Mouse (Mus musculus) hindbrain, embryonic 10.5 days (tissue): ENCODE measurements around the gene Cstf1. TPM values are rescaled to one million over a fixed set of nuclear protein-coding genes. Genes with fewer than 3 reads are reported as not detected.

Experiments
- DNase-seq: peaks from one replicate; pipeline ENCODE4 v3.0.0-alpha.2; 2017; ENCODE audit warnings: low spot score
- H3K27ac ChIP-seq: fragments of 300-500 bp; sonication (generic); 2 replicates; pipeline ENCODE4 v1.5.1; 2016; ENCODE audit warnings: mild to moderate bottlenecking, moderate library complexity
- H3K27me3 ChIP-seq: fragments of 300-500 bp; sonication (generic); 2 replicates; pipeline ENCODE4 v1.6.1; 2016; ENCODE audit warnings: mild to moderate bottlenecking; ENCODE audit not compliant: poor library complexity, insufficient read depth, severe bottlenecking
- H3K36me3 ChIP-seq: fragments of 300-500 bp; sonication (generic); 2 replicates; pipeline ENCODE4 v1.6.1; 2016; ENCODE audit warnings: mild to moderate bottlenecking, moderate library complexity
- H3K4me1 ChIP-seq: fragments of 300-500 bp; sonication (generic); replicated peaks from 2 replicates; pipeline ENCODE4 v1.6.1; 2016; ENCODE audit warnings: mild to moderate bottlenecking
- H3K4me3 ChIP-seq: fragments of 300-500 bp; sonication (generic); 2 replicates; pipeline ENCODE4 v1.5.1; 2016; ENCODE audit warnings: mild to moderate bottlenecking, moderate library complexity
- H3K9me3 ChIP-seq: fragments of 300-500 bp; sonication (generic); 2 replicates; pipeline ENCODE4 v1.6.1; 2016; ENCODE audit warnings: mild to moderate bottlenecking, moderate library complexity
- WGBS: fragments of 180-500 bp; shearing (Covaris S2); methylation state at CpG from one replicate; pipeline ENCODE4 v1.1.7; 2016; 5-methylcytosine and 5-hydroxymethylcytosine counted together
- polyA plus RNA-seq: library from polyadenylated mRNA; unstranded; fragments of >200 nt; fragmentation: Nextera tagmentation; extraction: Ambion mirVana; gene quantifications from 2 replicates; pipeline ENCODE4 v1.2.1, GENCODE M21; 2016

The Cstf1 gene
- polyA plus RNA-seq, 1 experiment from 2014 or later: 49.7 TPM

DNA sequence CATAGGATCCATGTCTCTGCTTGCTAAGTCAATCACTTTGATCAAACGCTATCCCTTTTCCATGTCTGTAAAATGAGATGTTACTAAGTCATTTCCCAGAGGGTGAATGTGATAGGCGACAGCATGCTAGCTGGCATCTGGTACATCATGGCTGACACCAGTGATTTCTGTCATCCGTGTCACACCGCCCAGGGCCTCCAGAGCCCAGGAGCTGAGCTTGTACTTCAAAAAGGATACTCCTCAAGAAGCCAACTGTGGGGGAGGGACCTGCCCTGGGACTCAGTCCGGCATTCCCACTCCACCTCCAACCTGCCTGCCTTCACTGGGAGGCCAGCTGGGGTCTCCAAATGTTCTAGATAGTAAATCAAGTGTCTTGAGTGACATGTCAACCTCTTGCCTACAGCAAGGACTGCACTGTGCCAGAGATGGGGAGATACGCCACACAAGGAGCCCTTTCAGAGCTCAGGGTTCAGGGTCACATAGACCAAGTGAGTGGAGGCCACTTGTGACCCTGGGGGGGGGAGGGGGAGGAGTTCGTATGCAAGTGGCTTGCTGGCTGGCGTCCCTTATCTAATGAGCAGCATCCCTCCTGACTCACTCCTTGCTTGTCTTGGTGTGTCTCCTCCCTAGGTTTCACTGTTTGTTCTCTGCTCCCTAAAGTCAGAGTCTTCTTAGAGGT lies 23.4 kb upstream of the Cstf1 start:
- Histone ChIP-seq H3K27ac (peak overlapping the region; percentile 73), H3K27me3 (peaks cover 3% of the 10 kb centered on the region), H3K4me1 (peaks cover 52% of the 10 kb centered on the region), H3K4me3 (peak overlapping the region; percentile 81), H3K36me3 (no peaks in the 10 kb centered on the region; the same call in 1 of the 2 replicates), H3K9me3 (no peaks in the 10 kb centered on the region)
- DNase-seq: no peak
- 65% methylated on average over 8 of the region's 8 CpGs for WGBS

GRCm38 (mm10) chr2:172348297-172348950 lies 22.1 kb upstream of the Cstf1 start:
- peaks cover 58% of the 10 kb centered on the region for H3K4me1 ChIP-seq
- H3K4me3 ChIP-seq: no peak overlapping the region
- H3K36me3 ChIP-seq: peaks cover 13% of the 10 kb centered on the region; the same call in 1 of the 2 replicates
- WGBS: 74% methylated on average over 3 of the region's 3 CpGs
- no peak for DNase-seq
- no peaks in the 10 kb centered on the region for H3K9me3 ChIP-seq
- peak overlapping the region; percentile 73; the same call in 1 of the 2 replicates for H3K27ac ChIP-seq
- peaks cover 3% of the 10 kb centered on the region for H3K27me3 ChIP-seq

GRCm38 (mm10) chr2:172349776-172350175 lies 20.7 kb upstream of the Cstf1 start:
- Histone ChIP-seq H3K9me3 (no peaks in the 10 kb centered on the region), H3K4me3 (no peak overlapping the region), H3K27me3 (peaks cover 3% of the 10 kb centered on the region; the same call in 1 of the 2 replicates), H3K27ac (0 out of 2 replicates have a peak overlapping the region, but pooled peaks have one; percentile 29), H3K36me3 (peaks cover 26% of the 10 kb centered on the region), H3K4me1 (peaks cover 52% of the 10 kb centered on the region)
- 77% methylated on average over 14 of the region's 14 CpGs for WGBS
- DNase-seq: no peak

DNA sequence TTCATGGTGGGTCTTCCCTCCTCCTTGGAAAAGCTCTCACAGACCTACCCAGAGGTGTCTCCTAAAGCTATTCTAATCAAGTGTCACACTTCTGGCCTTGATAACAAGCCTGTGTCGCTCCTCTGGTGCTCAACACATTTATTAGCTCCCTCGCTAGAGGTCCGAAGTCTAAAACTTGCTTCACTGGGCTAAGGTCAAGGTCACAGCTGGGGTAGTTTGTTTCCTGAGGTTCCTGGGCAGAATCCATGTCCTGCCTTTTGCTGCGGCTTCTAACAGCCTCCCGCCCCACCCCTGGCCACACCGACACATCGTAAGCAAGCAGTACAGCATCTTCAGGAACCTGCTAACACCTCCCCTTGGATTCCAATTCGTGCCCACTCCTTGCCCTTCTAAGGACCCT lies 19.7 kb upstream of the Cstf1 start:
- Histone ChIP-seq H3K36me3 (peaks cover 36% of the 10 kb centered on the region), H3K27me3 (peaks cover 3% of the 10 kb centered on the region; the same call in 1 of the 2 replicates), H3K4me3 (no peak overlapping the region), H3K9me3 (no peaks in the 10 kb centered on the region), H3K4me1 (peaks cover 46% of the 10 kb centered on the region), H3K27ac (no peak overlapping the region; the same call in 1 of the 2 replicates)
- no peak for DNase-seq
- WGBS: 81% methylated on average over 8 of the region's 8 CpGs

GRCm38 (mm10) chr2:172353218-172353617 lies 17.3 kb upstream of the Cstf1 start:
- H3K4me3 ChIP-seq: no peak overlapping the region
- H3K27me3 ChIP-seq: no peaks in the 10 kb centered on the region
- no peak for DNase-seq
- no peak overlapping the region for H3K27ac ChIP-seq
- peaks cover 61% of the 10 kb centered on the region for H3K36me3 ChIP-seq
- 81% methylated on average over 9 of the region's 9 CpGs for WGBS
- H3K4me1 ChIP-seq: peaks cover 29% of the 10 kb centered on the region
- no peaks in the 10 kb centered on the region for H3K9me3 ChIP-seq

DNA sequence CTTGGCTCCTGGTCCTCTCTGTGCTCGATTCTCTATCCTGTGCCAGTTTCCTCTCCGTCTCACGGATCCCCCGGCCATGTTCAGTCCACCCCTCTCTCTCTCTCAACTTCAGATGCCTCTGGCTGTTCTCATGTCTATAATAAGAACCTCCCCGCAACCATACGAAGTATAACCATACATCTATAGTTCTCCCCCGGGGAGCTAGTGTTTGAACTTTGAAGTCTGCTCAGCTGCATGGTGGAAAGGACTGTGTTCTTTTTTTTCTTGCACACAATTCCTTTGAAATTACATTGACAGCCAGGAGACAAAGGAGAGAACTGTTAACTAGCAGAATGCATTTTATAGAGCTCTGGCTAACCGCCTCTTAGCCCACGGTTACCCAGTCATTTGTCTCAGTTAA lies 15.7 kb upstream of the Cstf1 start:
- Histone ChIP-seq H3K27ac (no peak overlapping the region), H3K4me1 (peaks cover 19% of the 10 kb centered on the region; the same call in 1 of the 2 replicates), H3K27me3 (no peaks in the 10 kb centered on the region), H3K36me3 (peaks cover 76% of the 10 kb centered on the region), H3K9me3 (no peaks in the 10 kb centered on the region), H3K4me3 (no peak overlapping the region)
- DNase-seq: no peak
- 79% methylated on average over 9 of the region's 9 CpGs for WGBS

DNA sequence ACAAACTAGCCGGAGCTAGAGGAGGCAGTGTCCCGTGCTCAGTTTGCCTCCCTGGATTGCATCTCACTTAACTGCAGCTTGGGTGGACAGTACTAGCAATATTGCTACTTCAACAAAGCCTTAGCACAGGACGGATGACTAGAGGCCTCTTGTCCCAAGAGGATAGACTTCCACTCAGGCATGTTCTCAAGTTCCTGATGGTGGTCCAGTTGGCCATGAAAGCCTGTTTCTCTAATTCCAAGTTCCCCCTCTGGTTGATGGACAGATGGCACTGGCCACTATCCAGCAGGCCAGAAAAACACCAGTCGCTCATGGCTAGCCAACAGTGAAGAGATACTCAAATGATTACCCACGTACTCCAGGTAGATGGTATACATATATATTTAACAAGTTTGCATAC lies 14.6 kb upstream of the Cstf1 start:
- WGBS: 90% methylated on average over 5 of the region's 5 CpGs
- Histone ChIP-seq H3K36me3 (peaks cover 87% of the 10 kb centered on the region), H3K4me3 (no peak overlapping the region), H3K27me3 (no peaks in the 10 kb centered on the region), H3K9me3 (no peaks in the 10 kb centered on the region), H3K27ac (no peak overlapping the region), H3K4me1 (peaks cover 15% of the 10 kb centered on the region; the same call in 1 of the 2 replicates)
- DNase-seq: no peak

DNA sequence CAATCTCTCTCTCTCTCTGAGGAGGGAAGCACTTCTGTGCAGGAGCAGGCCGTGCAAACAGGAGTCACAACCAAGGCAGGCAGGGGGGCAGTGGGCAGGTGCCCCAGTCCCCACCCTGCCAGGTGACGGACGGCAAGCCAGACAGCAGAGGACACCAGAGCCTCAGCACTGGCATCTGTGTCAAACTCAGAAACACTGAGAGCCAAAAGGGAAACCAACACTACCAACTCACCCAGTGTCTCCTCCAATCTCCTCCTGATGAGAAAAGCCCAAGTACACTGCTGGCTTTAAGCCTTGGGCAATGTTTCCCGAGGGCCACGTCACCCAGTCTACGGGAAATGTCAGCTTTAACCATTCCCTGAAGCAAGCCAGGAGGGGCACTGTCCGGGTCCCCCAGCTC lies 7.3 kb upstream of the Cstf1 start:
- no peak overlapping the region for H3K27ac ChIP-seq
- no peaks in the 10 kb centered on the region for H3K9me3 ChIP-seq
- H3K36me3 ChIP-seq: peaks cover 100% of the 10 kb centered on the region
- DNase-seq: no peak
- WGBS: 88% methylated on average over 7 of the region's 7 CpGs
- peaks cover 17% of the 10 kb centered on the region; the same call in 1 of the 2 replicates for H3K4me1 ChIP-seq
- H3K27me3 ChIP-seq: no peaks in the 10 kb centered on the region
- H3K4me3 ChIP-seq: no peak overlapping the region

DNA sequence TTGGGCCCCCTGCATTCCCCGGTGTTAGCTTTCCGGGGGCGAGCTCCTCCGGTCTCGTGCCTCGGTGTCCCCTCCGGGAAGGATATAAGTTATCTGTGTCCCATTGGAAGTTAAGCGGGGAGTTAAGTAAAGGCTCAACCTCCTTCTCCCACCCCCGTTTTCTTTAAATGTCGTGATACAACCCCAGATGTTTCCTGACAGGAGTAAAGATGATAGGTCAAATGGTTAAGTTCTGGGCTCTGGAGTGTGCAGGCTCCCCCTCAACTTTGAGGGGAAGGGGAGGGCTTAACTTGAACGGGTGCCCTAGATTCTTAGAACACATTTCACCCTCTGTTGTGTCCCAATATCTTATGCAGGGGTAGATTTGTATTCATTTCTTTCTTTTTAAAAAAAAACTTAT lies 777 bp downstream of the Cstf1 start:
- 0% methylated on average over 11 of the region's 11 CpGs for WGBS
- no peaks in the 10 kb centered on the region for H3K9me3 ChIP-seq
- peak overlapping the region; percentile 97 for H3K4me3 ChIP-seq
- H3K4me1 ChIP-seq: peaks cover 41% of the 10 kb centered on the region
- peak overlapping the region; percentile 97 for H3K27ac ChIP-seq
- no peaks in the 10 kb centered on the region for H3K27me3 ChIP-seq
- peaks cover 68% of the 10 kb centered on the region for H3K36me3 ChIP-seq
- DNase-seq: no peak

DNA sequence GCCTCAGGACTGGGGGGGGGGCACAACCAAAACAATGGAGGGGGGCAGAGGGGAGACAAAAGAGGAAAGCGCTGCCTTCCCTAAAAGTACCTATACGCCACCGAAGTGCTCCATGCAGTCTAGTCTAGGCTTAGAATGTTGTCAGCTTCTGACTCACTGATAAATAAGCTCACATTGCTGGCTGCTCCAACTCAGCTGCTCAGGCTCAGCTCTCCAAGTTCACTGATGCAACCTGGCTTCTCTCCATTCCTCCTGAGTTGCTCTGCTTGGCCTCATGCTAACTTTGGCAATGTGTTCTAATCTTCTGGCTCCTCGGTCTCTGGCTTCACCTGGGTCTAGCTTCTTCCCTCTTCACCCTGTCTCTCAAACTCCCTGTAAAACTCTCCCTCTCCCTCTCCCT lies 6.1 kb downstream of the Cstf1 start:
- H3K27ac ChIP-seq: no peak overlapping the region
- H3K9me3 ChIP-seq: no peaks in the 10 kb centered on the region
- DNase-seq: no peak
- 93% methylated on average over 4 of the region's 4 CpGs for WGBS
- H3K4me1 ChIP-seq: peaks cover 7% of the 10 kb centered on the region
- H3K4me3 ChIP-seq: no peak overlapping the region
- no peaks in the 10 kb centered on the region for H3K27me3 ChIP-seq
- peaks cover 92% of the 10 kb centered on the region for H3K36me3 ChIP-seq

DNA sequence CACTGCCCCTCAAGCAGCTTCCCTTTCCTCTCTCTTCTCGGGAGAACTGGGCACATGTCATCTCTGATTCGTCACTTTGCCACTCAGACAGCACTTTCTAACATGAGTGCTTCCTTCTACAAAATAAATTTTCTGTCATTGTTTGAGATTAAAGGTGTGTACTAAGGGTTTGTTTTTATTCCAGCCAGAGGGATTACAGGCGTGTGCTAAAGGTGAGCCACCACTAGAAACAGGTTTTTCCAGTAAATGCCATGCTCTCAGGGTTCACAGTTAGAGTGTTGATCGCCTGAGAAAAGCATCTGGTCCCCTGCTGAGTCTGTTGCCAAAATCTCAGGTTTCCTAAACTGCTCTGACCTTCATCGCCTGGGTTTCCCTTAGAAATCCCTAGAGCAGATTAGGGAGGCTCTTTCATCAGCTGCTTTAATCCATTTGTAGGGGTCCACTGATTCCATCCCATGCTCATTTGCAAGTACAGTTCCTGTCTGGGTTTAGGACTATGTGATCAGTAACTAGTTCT lies 6.6 kb downstream of the Cstf1 start:
- no peak overlapping the region for H3K4me3 ChIP-seq
- WGBS: 74% methylated on average over 5 of the region's 5 CpGs
- no peak overlapping the region for H3K27ac ChIP-seq
- H3K4me1 ChIP-seq: peaks cover 2% of the 10 kb centered on the region
- no peaks in the 10 kb centered on the region for H3K27me3 ChIP-seq
- DNase-seq: no peak
- H3K36me3 ChIP-seq: peaks cover 97% of the 10 kb centered on the region
- no peaks in the 10 kb centered on the region for H3K9me3 ChIP-seq

- 84% methylated on average over 7 of the region's 7 CpGs for WGBS
- DNase-seq: no peak
- H3K36me3 ChIP-seq: peaks cover 100% of the 10 kb centered on the region
- no peak overlapping the region for H3K4me3 ChIP-seq
- H3K27ac ChIP-seq: no peak overlapping the region
- no peaks in the 10 kb centered on the region for H3K4me1 ChIP-seq
- H3K27me3 ChIP-seq: no peaks in the 10 kb centered on the region
- H3K9me3 ChIP-seq: no peaks in the 10 kb centered on the region
These were observed 7.9 kb downstream of the Cstf1 start for GRCm38 (mm10) chr2:172378332-172378731.

GRCm38 (mm10) chr2:172380513-172380912 lies 10.0 kb downstream of the Cstf1 start:
- no peaks in the 10 kb centered on the region for H3K4me1 ChIP-seq
- H3K4me3 ChIP-seq: no peak overlapping the region
- DNase-seq: no peak
- H3K36me3 ChIP-seq: peaks cover 83% of the 10 kb centered on the region
- no peak overlapping the region for H3K27ac ChIP-seq
- H3K9me3 ChIP-seq: no peaks in the 10 kb centered on the region
- H3K27me3 ChIP-seq: no peaks in the 10 kb centered on the region
- 95% methylated on average over 17 of the region's 17 CpGs for WGBS
